Mouse (Mus musculus) forebrain, embryonic 15.5 days (tissue): ENCODE data around the gene Cyp4x1. TPM values are rescaled to one million over a fixed set of nuclear protein-coding genes. Genes with fewer than 3 reads are reported as not detected.

Experiments used
- ATAC-seq: fragments of 200-750 bp; cut with Nextera tagmentation; replicated peaks from 2 replicates; pipeline ENCODE4 v1.8.0; 2017; ENCODE audit warnings: mild to moderate bottlenecking, moderate TSS enrichment, moderate library complexity
- H3K27ac ChIP-seq: fragments of 300-500 bp; sonication (generic); replicated peaks from 2 replicates; pipeline ENCODE4 v1.5.1; 2015; ENCODE audit warnings: mild to moderate bottlenecking, inconsistent platforms
- H3K27me3 ChIP-seq: fragments of 300-500 bp; sonication (generic); 2 replicates; pipeline ENCODE4 v1.6.1; 2015; ENCODE audit warnings: inconsistent platforms
- H3K36me3 ChIP-seq: fragments of 300-500 bp; sonication (generic); 2 replicates; pipeline ENCODE4 v1.6.1; 2015; ENCODE audit warnings: mild to moderate bottlenecking, inconsistent platforms
- H3K4me1 ChIP-seq: fragments of 300-500 bp; sonication (generic); 2 replicates; pipeline ENCODE4 v1.6.1; 2015; ENCODE audit warnings: inconsistent platforms
- H3K4me2 ChIP-seq: fragments of 300-500 bp; sonication (generic); replicated peaks from 2 replicates; pipeline ENCODE4 v1.6.1; 2015; ENCODE audit warnings: mild to moderate bottlenecking, inconsistent platforms
- H3K4me3 ChIP-seq: fragments of 300-500 bp; sonication (generic); 2 replicates; pipeline ENCODE4 v1.5.1; 2015; ENCODE audit warnings: mild to moderate bottlenecking, inconsistent platforms
- H3K9ac ChIP-seq: fragments of 300-500 bp; sonication (generic); replicated peaks from 2 replicates; pipeline ENCODE4 v1.6.1; 2015; ENCODE audit warnings: mild to moderate bottlenecking, inconsistent platforms
- H3K9me3 ChIP-seq: fragments of 300-500 bp; sonication (generic); 2 replicates; pipeline ENCODE4 v1.6.1; 2016; ENCODE audit warnings: inconsistent platforms
- whole genome bisulfite sequencing: fragments of 180-500 bp; shearing (Covaris S2); methylation state at CpG from one replicate; pipeline ENCODE4 v1.1.7; 2015; ENCODE audit warnings: mixed read lengths; 5-methylcytosine and 5-hydroxymethylcytosine counted together
- polyA plus RNA-seq: library from polyadenylated mRNA; unstranded; fragments of >200 nt; fragmentation: Nextera tagmentation; extraction: Ambion mirVana; gene quantifications from 2 replicates; pipeline ENCODE4 v1.2.1, GENCODE M21; 2015

The Cyp4x1 gene
- polyA plus RNA-seq, 1 experiment from 2014 or later = 3.4 TPM

GRCm38 (mm10) chr4:115062875-115063517 is 71.1 kb downstream of the Cyp4x1 start:
- Histone ChIP-seq H3K36me3 (no peaks in the 10 kb centered on the region), H3K27ac (no peak overlapping the region), H3K4me2 (peak overlapping the region; percentile 95), H3K4me1 (peaks cover 21% of the 10 kb centered on the region), H3K9ac (peak overlapping the region; percentile 38), H3K9me3 (no peaks in the 10 kb centered on the region), H3K4me3 (peak overlapping the region; percentile 49), H3K27me3 (peaks cover 87% of the 10 kb centered on the region)
- ATAC-seq = peak; percentile 89
- under 1% methylated on average over 47 of the region's 58 CpGs for WGBS

- no peaks in the 10 kb centered on the region for H3K9me3 ChIP-seq
- H3K4me2 ChIP-seq = peak overlapping the region; percentile 95
- no peak overlapping the region for H3K9ac ChIP-seq
- H3K4me3 ChIP-seq = peak overlapping the region; percentile 49
- no peak overlapping the region for H3K27ac ChIP-seq
- no peak for ATAC-seq
- H3K27me3 ChIP-seq = peaks cover 88% of the 10 kb centered on the region
- under 1% methylated on average over 9 of the region's 9 CpGs for WGBS
- H3K4me1 ChIP-seq = peaks cover 24% of the 10 kb centered on the region
- H3K36me3 ChIP-seq = no peaks in the 10 kb centered on the region
These were observed 71.6 kb downstream of the Cyp4x1 start for GRCm38 (mm10) chr4:115062540-115062874.

- Histone ChIP-seq H3K36me3 (no peaks in the 10 kb centered on the region), H3K4me3 (no peak overlapping the region), H3K27me3 (peaks cover 79% of the 10 kb centered on the region), H3K4me2 (no peak overlapping the region), H3K9ac (no peak overlapping the region), H3K9me3 (no peaks in the 10 kb centered on the region), H3K27ac (no peak overlapping the region), H3K4me1 (peaks cover 35% of the 10 kb centered on the region)
- WGBS = 6% methylated on average over 3 of the region's 3 CpGs
- no peak for ATAC-seq
These were observed 73.3 kb downstream of the Cyp4x1 start for GRCm38 (mm10) chr4:115060753-115061152.

- no peak overlapping the region for H3K27ac ChIP-seq
- no peak overlapping the region for H3K9ac ChIP-seq
- no peaks in the 10 kb centered on the region for H3K36me3 ChIP-seq
- H3K4me3 ChIP-seq = no peak overlapping the region
- ATAC-seq = no peak
- H3K9me3 ChIP-seq = no peaks in the 10 kb centered on the region
- WGBS = 6% methylated on average over 12 of the region's 12 CpGs
- H3K27me3 ChIP-seq = peaks cover 80% of the 10 kb centered on the region
- peaks cover 35% of the 10 kb centered on the region for H3K4me1 ChIP-seq
- no peak overlapping the region for H3K4me2 ChIP-seq
These were observed 74.2 kb downstream of the Cyp4x1 start for GRCm38 (mm10) chr4:115059871-115060270.

GRCm38 (mm10) chr4:115058871-115059590 is 75.0 kb downstream of the Cyp4x1 start:
- Histone ChIP-seq H3K27ac (no peak overlapping the region), H3K9me3 (no peaks in the 10 kb centered on the region), H3K4me1 (peaks cover 35% of the 10 kb centered on the region), H3K4me2 (no peak overlapping the region), H3K27me3 (peaks cover 80% of the 10 kb centered on the region), H3K36me3 (no peaks in the 10 kb centered on the region), H3K4me3 (peak overlapping the region; percentile 1; the same call in 1 of the 2 replicates), H3K9ac (no peak overlapping the region)
- ATAC-seq = no peak
- WGBS = 2% methylated on average over 23 of the region's 23 CpGs

GRCm38 (mm10) chr4:115058317-115058761 is 75.7 kb downstream of the Cyp4x1 start:
- ATAC-seq = no peak
- H3K4me1 ChIP-seq = peaks cover 29% of the 10 kb centered on the region
- no peak overlapping the region for H3K27ac ChIP-seq
- H3K36me3 ChIP-seq = no peaks in the 10 kb centered on the region
- peaks cover 79% of the 10 kb centered on the region for H3K27me3 ChIP-seq
- 0 out of 2 replicates have a peak overlapping the region, but pooled peaks have one; percentile 1 for H3K4me3 ChIP-seq
- H3K4me2 ChIP-seq = no peak overlapping the region
- under 1% methylated on average over 20 of the region's 20 CpGs for WGBS
- H3K9me3 ChIP-seq = no peaks in the 10 kb centered on the region
- H3K9ac ChIP-seq = no peak overlapping the region

- Histone ChIP-seq H3K36me3 (no peaks in the 10 kb centered on the region), H3K9me3 (no peaks in the 10 kb centered on the region), H3K4me3 (peak overlapping the region; percentile 6; the same call in 1 of the 2 replicates), H3K4me2 (no peak overlapping the region), H3K9ac (no peak overlapping the region), H3K4me1 (peaks cover 25% of the 10 kb centered on the region), H3K27me3 (peaks cover 78% of the 10 kb centered on the region), H3K27ac (no peak overlapping the region)
- under 1% methylated on average over 33 of the region's 33 CpGs for WGBS
- no peak for ATAC-seq
These were observed 76.3 kb downstream of the Cyp4x1 start for GRCm38 (mm10) chr4:115057674-115058316.

- Histone ChIP-seq H3K27me3 (peaks cover 78% of the 10 kb centered on the region), H3K4me3 (peak overlapping the region; percentile 29), H3K36me3 (no peaks in the 10 kb centered on the region), H3K4me1 (peaks cover 23% of the 10 kb centered on the region), H3K9me3 (no peaks in the 10 kb centered on the region), H3K4me2 (peak overlapping the region; percentile 49), H3K27ac (no peak overlapping the region), H3K9ac (peak overlapping the region; percentile 18)
- under 1% methylated on average over 48 of the region's 48 CpGs for WGBS
- peak; percentile 51 for ATAC-seq
These were observed 77.0 kb downstream of the Cyp4x1 start for GRCm38 (mm10) chr4:115056921-115057673.

- 1% methylated on average over 60 of the region's 60 CpGs for WGBS
- H3K9me3 ChIP-seq = no peaks in the 10 kb centered on the region
These were observed 77.6 kb downstream of the Cyp4x1 start, which contains the start of gene Tal1 for GRCm38 (mm10) chr4:115056371-115056920. TSS of gene Tal1 (plus strand) at chr4:115056426.

More at GRCm38 (mm10) chr4:115056371-115056920, 77.6 kb downstream of the Cyp4x1 start, which contains the start of gene Tal1:
- Histone ChIP-seq H3K4me2 (peak within 1 kb of the TSS; percentile 49), H3K9ac (peak within 1 kb of the TSS; percentile 18), H3K27ac (no peak within 1 kb of the TSS), H3K4me1 (peaks cover 23% of the 10 kb centered on the region), H3K4me3 (peak within 1 kb of the TSS; percentile 29), H3K36me3 (no peaks in the 10 kb centered on the region), H3K27me3 (peaks cover 78% of the 10 kb centered on the region)
- peak; percentile 17; the same call in 1 of the 2 replicates for ATAC-seq
